Mouse (Mus musculus): Measurements from ENCODE around the gene Tpd52l2. TPM values are rescaled to one million over a fixed set of nuclear protein-coding genes. Genes with fewer than 3 reads are reported as not detected.

Gene Tpd52l2
- polyA plus RNA-seq, 1 experiment: 55.1 TPM

DNA sequence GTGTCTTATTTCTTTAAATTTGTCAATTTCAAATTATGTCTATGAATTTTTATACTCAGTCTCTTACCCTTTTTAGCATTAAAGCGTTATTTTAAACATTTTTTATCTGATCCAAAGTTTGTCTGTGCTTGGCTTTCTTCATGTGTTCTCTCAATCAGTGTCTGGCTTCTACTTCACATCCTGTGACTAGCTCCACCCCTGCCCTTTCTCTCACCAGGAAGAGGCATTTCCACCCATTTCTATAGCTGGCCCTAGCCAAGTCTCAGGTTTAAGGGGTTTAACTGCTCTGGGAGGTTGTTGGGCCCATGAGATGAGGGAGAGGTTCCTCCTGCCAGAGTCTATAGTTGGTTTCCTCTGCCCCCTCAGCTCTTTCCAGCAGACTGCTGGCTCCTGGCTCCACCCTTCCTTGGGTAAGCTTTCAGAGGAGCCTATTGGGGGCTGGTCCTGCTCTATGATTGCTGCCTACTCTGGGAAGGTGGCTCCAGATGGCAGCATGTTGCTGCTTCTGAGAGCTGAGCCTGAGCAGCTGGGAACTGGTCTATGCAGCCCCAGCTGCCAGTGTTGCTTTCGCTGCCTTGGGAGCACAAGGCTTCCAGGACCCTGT, 40.6 kb downstream of the Tpd52l2 start:
- DNase-seq (ENCODE audit: low read depth): no peak

DNA sequence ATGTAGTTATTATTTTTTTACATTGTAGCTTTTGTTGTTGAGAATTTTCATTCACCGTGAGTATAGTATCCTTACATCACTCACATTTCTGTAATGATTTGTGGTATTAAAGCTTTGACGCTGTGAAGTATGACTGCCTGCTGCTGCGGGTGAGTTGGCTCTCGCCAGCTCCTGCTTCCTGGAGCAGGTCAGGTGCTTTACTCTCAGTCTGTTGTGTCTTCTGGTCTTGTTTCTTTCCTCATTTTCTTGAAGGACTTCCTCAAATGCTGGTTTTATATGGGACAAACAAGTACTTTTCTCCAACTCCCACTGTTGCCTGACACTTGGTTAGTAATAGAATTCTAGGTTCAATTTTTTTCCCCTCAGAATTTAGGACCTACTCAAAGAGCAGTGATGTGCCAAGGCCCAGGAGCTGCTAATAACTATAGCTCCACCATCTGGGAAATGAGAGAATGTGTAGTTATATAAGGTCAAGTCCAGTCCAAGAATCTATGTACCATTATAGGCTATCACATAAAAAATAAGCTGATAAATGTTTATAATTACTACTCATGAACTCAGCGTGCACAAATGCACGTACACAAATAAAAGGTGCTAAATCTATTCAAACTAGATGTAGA, 44.9 kb downstream of the Tpd52l2 start:
- no peak for DNase-seq (ENCODE audit: low read depth)

DNA sequence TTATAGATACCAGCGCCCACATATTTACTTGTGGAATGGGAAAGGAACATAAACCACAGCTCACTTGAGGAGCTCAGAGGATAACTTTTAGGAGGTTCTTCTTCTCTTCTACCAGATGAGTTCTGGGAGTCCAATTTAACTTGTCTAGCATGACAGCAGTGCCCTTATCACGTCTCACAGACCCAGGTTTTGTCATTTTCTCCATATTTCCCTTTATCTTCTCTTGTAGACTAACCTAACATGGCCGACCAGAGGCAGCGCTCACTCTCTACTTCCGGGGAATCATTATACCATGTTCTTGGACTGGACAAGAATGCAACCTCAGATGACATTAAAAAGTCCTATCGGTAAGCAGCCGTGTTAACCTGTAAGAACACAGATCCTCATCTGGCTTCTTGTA, 49.2 kb downstream of the Tpd52l2 start:
- DNase-seq (ENCODE audit: low read depth): no peak

DNA sequence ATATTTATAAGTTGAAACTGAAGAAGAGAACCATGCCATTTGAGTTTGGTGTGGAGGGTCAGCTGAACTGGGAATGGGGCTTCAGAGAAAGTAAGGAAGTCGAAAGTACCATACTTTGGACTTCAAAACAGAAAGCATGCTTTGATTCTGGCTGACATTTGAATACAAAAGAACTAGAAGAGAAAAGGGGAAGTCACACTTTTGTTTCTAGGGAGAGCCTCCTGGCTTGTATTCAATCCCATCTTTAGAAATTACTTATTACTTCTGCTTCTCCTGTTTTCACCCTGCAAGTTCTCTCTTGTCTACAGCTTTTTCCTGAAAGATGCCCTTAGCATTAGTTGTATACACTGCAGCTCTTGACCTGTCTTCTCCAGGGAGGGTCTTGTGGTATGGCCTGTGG, 51.3 kb downstream of the Tpd52l2 start:
- no peak for DNase-seq (ENCODE audit: low read depth)

DNA sequence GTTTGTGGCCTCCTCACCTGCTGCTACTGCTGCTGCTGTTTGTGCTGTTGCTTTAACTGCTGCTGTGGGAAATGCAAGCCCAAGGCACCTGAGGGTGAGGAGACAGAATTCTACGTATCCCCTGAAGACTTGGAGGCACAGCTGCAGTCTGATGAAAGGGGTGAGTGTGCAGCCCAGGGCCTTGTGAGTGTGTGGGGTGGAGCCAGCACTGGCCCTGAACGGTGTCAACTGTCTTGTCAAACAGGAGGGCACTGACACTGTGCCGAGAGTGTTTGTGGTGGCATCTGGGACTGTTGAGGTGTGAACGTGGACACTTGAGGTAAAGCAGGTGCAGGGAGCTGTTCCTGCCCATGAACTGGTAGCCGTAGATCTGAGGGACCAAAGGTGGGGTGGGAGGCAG, 51.7 kb downstream of the Tpd52l2 start:
- no peak for DNase-seq (ENCODE audit: low read depth)

DNA sequence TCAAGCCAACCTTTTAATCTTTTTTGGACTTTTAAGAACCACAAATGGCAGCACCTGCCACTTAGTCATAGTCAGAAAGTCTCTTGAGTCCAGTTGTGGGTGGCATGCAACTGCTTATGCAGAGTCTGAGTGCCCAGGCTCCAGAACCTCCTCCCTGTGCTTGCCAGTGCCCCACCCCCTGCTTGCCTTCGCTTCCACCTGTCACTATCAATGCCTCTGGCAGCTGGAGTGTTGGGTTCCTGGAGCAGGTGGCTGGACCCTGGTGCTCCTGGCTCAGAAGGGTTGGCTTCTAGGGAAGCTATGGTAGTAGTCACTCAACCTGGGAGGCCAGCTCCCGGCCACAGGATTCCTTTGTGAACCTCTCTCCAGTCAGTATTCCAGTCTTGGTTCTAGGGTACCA, 53.3 kb downstream of the Tpd52l2 start:
- DNase-seq (ENCODE audit: low read depth): no peak

DNA sequence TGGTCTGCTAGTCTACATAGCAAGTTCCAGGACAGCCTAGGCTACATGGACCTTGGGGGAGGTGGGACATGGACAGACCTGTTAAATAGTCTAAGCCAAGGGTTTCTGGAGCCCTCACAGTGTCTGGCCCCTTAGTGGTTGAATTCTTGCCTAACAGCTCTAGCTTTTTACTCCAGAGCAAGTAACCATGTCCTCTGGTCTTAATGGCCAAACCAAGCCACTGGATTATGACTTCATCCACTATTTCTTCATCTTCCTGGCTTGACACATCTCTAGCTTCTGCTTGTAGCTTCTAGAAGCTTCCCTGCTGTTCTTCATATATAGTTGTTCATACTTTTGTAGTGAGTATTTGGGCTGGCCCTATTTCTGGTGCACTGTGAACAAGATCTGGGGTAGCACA, 56.8 kb downstream of the Tpd52l2 start:
- no peak for DNase-seq (ENCODE audit: low read depth)

DNA sequence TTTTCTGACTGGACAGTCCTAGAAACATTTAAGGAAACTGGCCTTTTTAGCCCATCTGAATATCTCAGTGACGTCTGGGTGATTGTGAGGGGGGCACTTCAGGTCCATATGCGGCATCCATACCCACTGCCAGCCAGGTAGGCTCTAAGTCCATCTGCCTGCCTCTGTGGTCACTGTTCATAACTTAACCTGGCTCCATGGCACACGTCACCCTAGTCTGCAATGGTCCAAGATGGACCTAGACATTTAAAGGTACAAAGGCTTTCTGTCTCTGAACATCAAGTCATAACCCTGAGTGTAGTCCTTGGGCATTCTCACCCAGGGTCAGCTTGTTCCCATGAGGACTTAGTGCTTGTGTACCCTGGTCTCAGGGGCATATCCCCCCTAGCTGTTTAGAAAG, 70.4 kb downstream of the Tpd52l2 start:
- no peak for DNase-seq (ENCODE audit: low read depth)

Other genes with a start within 250 kb of the Tpd52l2 start
- 13.5 and 14.6 TPM in 2 replicates for gene Gmeb2, start 209.1 kb upstream of the Tpd52l2 start, polyA plus RNA-seq (2012; rRNA removed)
- 0.12 and 0.14 TPM in 2 replicates for gene Stmn3, start 182.6 kb upstream of the Tpd52l2 start, polyA plus RNA-seq (2012; rRNA removed)
- gene Rtel1, start 177.4 kb upstream of the Tpd52l2 start, polyA plus RNA-seq (2012; rRNA removed): 43.5 and 57.6 TPM in 2 replicates
- gene Zgpat, start 132.2 kb upstream of the Tpd52l2 start, polyA plus RNA-seq (2012; rRNA removed): 35.0 and 35.7 TPM in 2 replicates
- 33.4 and 37.9 TPM in 2 replicates for gene Arfrp1, start 131.7 kb upstream of the Tpd52l2 start, polyA plus RNA-seq (2012; rRNA removed)
- gene Lime1, start 117.1 kb upstream of the Tpd52l2 start, polyA plus RNA-seq (2012; rRNA removed): 38.2 and 50.2 TPM in 2 replicates
- 9.3 and 9.9 TPM in 2 replicates for gene Zbtb46, start 37.7 kb upstream of the Tpd52l2 start, polyA plus RNA-seq (2012; rRNA removed)
- gene Abhd16b, start 3.9 kb upstream of the Tpd52l2 start, polyA plus RNA-seq (2012; rRNA removed): 0.67 and 0.73 TPM in 2 replicates
- 74.5 and 95.2 TPM in 2 replicates for gene Dnajc5, start 23.3 kb downstream of the Tpd52l2 start, polyA plus RNA-seq (2012; rRNA removed)
- 132 and 164 TPM in 2 replicates for gene Uckl1, start 87.8 kb downstream of the Tpd52l2 start, polyA plus RNA-seq (2012; rRNA removed)
- gene Prpf6, start 94.7 kb downstream of the Tpd52l2 start, polyA plus RNA-seq (2012; rRNA removed): 28.2 and 34.0 TPM in 2 replicates
- 63.5 and 63.7 TPM in 2 replicates for gene Zfp512b, start 95.7 kb downstream of the Tpd52l2 start, polyA plus RNA-seq (2012; rRNA removed)
- 54.5 and 62.2 TPM in 2 replicates for gene Samd10, start 102.1 kb downstream of the Tpd52l2 start, polyA plus RNA-seq (2012; rRNA removed)
- gene Gm29797, start 159.9 kb downstream of the Tpd52l2 start, polyA plus RNA-seq (2012; rRNA removed): not detected in 2 replicates
- gene Sox18, start 174.5 kb downstream of the Tpd52l2 start, polyA plus RNA-seq (2012; rRNA removed): 53.9 and 64.8 TPM in 2 replicates
- gene Tcea2, start 183.2 kb downstream of the Tpd52l2 start, polyA plus RNA-seq (2012; rRNA removed): 16.8 and 20.6 TPM in 2 replicates
- gene Rgs19, start 196.8 kb downstream of the Tpd52l2 start, polyA plus RNA-seq (2012; rRNA removed): 47.1 and 76.5 TPM in 2 replicates
- gene Lkaaear1, start 201.3 kb downstream of the Tpd52l2 start, polyA plus RNA-seq (2012; rRNA removed): 0.39 and 1.7 TPM in 2 replicates
- gene Oprl1, start 217.9 kb downstream of the Tpd52l2 start, polyA plus RNA-seq (2012; rRNA removed): 0.20 TPM in 2 replicates